Mouse (Mus musculus) megakaryocyte, embryonic 14.5 days (primary cell): ENCODE data around the gene Cd4.

Experiments
- FLI1 ChIP-seq: IDR thresholded peaks from 2 replicates; pipeline ENCODE4 v1.6.1; 2012; ENCODE audit warnings: low read length, inconsistent platforms, mixed read lengths
- GATA1 ChIP-seq: IDR thresholded peaks from 3 replicates; pipeline ENCODE4 v1.6.1; 2012; ENCODE audit warnings: mixed read lengths, low read length, inconsistent platforms, borderline replicate concordance

- no peak for TF ChIP-seq GATA1
- TF ChIP-seq FLI1 = no peak
Measured at GRCm38 (mm10) chr6:124866560-124866959, 21.5 kb downstream of the Cd4 start.
